Mouse (Mus musculus) gonadal fat pad, adult 2 months (tissue): ENCODE measurements at regions not wholly inside any gene's neighbourhood (a gene's known extent, or its start where the extent isn't known, plus 50 kb on each side); places are given as distances from the start of the nearest gene placed in this dataset.

Experiments used
- DNase-seq: peaks from one replicate; pipeline ENCODE4 v3.0.0-alpha.2; 2012; ENCODE audit warnings: low read depth

GRCm38 (mm10) chr9:41228425-41229224 is 67.1 kb upstream of the Ubash3b start:
- DNase-seq = no peak

- DNase-seq = no peak
Observed at GRCm38 (mm10) chr9:41223406-41223805, 61.9 kb upstream of the Ubash3b start.

DNA sequence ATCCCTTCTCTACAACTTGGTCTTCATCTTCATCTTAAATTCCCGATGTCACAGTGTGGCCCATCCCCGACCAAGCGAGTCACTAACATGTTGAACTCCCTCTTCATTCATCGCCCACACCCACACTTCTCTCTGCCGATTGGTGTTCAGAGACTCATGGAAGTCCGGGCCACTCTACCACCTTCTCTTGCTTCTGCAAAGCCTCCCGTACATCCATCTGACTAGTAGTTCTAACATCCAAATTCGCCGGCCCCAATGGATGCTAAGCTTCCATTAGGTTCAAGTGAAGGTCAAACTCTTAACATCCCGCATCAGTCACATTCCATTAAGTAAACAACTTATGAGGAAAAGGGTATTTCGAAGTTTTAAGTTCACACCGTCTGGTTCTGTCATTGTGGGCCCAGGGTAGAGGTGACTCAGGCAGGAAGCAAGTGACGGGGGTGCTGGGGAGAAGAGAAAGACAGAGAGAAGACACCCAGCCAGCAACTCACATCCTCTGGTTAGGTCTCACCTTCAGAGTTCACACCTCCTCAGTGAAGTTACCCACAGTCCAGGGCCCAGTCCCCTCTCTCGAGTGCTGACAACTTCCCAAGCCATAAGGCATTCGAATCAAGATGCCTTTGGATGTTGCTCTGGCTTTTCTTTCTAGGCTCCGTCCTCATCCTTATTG is 61.0 kb upstream of the Ubash3b start:
- no peak for DNase-seq

DNA sequence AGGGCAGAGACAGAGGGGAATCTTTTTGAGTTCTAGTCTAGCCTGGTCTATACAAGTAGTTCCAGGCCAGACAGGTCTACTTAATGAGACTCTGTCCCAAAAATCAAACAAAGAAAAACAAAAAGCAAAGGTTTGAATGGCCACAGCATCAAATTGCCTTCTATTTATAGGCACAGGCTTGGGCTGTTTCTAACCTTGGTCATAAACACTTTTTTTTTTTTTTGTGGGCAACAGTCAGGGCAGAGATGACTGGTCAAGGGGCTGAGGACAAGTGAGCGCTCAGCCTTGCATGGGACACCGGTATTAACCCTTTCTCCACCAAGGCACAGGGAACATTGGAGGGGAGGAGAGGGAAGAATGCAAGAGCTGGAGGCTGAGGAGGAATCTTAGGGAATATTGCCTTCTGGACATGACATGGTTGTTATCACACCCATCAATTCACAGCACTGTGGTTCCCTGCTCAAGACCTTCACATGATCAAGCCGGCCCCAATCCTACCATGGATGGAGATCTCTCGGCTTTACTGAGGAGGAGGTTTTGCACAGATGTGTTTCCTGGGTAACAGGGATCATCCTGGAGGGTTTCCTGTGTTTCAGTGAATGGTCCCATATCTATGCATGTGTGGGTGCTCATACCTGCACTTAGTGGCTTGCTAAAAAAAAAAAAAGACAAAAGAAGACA is 59.8 kb upstream of the Ubash3b start:
- DNase-seq = no peak

GRCm38 (mm10) chr9:41220105-41220669 is 58.7 kb upstream of the Ubash3b start:
- DNase-seq = no peak

GRCm38 (mm10) chr9:41218702-41219101 is 57.2 kb upstream of the Ubash3b start:
- no peak for DNase-seq

DNA sequence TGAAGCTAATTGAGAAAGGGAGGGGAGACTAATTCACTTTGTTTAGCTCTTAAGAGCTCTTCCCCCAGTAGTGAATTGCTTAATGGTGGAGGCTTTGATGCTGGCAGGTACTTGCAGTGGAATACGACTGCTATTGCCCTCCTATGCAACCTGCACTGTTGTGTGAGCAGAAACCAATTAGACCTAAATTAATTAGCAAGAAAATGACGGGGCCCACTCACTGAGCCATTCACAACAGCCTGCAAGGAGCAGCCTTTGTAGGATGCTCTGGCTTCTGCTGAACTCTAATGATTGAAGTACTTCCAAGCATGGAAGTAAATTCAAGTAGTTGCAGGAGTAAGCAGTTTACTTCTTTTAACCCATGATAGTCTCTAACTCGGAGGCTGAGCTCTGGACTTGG is 54.8 kb upstream of the Ubash3b start:
- no peak for DNase-seq

- DNase-seq = no peak
Observed at GRCm38 (mm10) chr9:41215026-41215425, 53.5 kb upstream of the Ubash3b start.

GRCm38 (mm10) chr9:41212943-41213529 is 51.5 kb upstream of the Ubash3b start:
- DNase-seq = no peak

DNA sequence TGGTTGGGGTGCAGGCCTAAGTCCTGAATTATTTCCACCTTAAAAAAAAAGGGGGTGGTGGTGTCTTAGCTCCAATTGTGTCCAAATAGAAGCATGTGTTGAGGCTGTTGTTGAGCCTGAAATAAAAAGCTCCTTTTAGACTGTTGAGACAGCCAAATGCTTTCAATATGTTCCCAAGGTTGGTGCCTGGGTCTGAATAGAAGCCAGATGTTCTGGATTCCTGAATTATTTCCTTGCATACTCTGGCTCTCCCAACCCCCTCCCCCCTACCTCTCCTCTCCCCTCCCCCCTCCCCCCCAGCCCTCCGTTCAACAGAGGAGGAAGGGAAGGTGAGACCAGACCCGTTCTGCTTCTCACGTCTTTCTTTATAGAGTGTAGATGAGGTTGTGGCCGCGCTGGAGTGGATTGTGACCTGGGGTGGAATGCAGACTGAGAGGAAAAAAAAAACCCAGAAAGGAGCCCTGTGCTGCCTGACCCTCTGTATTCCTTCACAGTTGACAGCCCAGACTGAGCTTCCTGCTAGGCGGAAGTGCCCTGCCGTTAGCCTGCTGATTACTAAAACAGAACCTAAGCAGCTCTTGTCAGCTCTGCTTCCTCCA is 50.9 kb upstream of the Ubash3b start:
- no peak for DNase-seq

- DNase-seq = no peak
Observed at GRCm38 (mm10) chr9:41211865-41212302, 50.4 kb upstream of the Ubash3b start.
